Mouse (Mus musculus) neural tube, embryonic 14.5 days (tissue): ENCODE data around the gene Malrd1. TPM values are rescaled to one million over a fixed set of nuclear protein-coding genes. Genes with fewer than 3 reads are reported as not detected.

ENCODE experiments used
- ATAC-seq: fragments of 200-750 bp; cut with Nextera tagmentation; 2 replicates; pipeline ENCODE4 v1.8.0; 2017; ENCODE audit warnings: low read depth, mild to moderate bottlenecking, moderate TSS enrichment, moderate library complexity
- H3K27ac ChIP-seq: fragments of 300-500 bp; sonication (generic); 2 replicates; pipeline ENCODE4 v1.5.1; 2014; ENCODE audit warnings: low read depth, mild to moderate bottlenecking, control low read depth, low read length, moderate library complexity, mixed read lengths
- H3K27me3 ChIP-seq: fragments of 300-500 bp; sonication (generic); 2 replicates; pipeline ENCODE4 v1.6.1; 2014; ENCODE audit warnings: low read length; ENCODE audit not compliant: control insufficient read depth, insufficient read depth
- H3K36me3 ChIP-seq: fragments of 300-500 bp; sonication (generic); 2 replicates; pipeline ENCODE4 v1.6.1; 2014; ENCODE audit warnings: low read length, mixed read lengths; ENCODE audit not compliant: control insufficient read depth, insufficient read depth
- H3K4me1 ChIP-seq: fragments of 300-500 bp; sonication (generic); 2 replicates; pipeline ENCODE4 v1.6.1; 2014; ENCODE audit warnings: low read length; ENCODE audit not compliant: control insufficient read depth, insufficient read depth
- H3K4me2 ChIP-seq: fragments of 300-500 bp; sonication (generic); 2 replicates; pipeline ENCODE4 v1.6.1; 2014; ENCODE audit warnings: mild to moderate bottlenecking, low read depth, low read length, control low read depth
- H3K4me3 ChIP-seq: fragments of 300-500 bp; sonication (generic); 2 replicates; pipeline ENCODE4 v1.5.1; 2014; ENCODE audit warnings: low read depth, low read length, control low read depth, mixed read lengths
- H3K9ac ChIP-seq: fragments of 300-500 bp; sonication (generic); replicated peaks from 2 replicates; pipeline ENCODE4 v1.6.1; 2014; ENCODE audit warnings: low read depth, mild to moderate bottlenecking, control low read depth, low read length, mixed read lengths
- H3K9me3 ChIP-seq: fragments of 300-500 bp; sonication (generic); 2 replicates; pipeline ENCODE4 v1.6.1; 2016; ENCODE audit warnings: low read length; ENCODE audit not compliant: control insufficient read depth
- WGBS: fragments of 180-500 bp; shearing (Covaris S2); extraction: QIAGEN DNeasy Blood & Tissue Kit; methylation state at CpG from one replicate; pipeline ENCODE4 v1.1.7; 2014; 5-methylcytosine and 5-hydroxymethylcytosine counted together
- polyA plus RNA-seq: library from polyadenylated mRNA; unstranded; fragments of >200 nt; fragmentation: Nextera tagmentation; extraction: Ambion mirVana; gene quantifications from 2 replicates; pipeline ENCODE4 v1.2.1, GENCODE M21; 2014

Malrd1 gene
- polyA plus RNA-seq, result 0.12 and 0.15 TPM in 2 replicates

DNA sequence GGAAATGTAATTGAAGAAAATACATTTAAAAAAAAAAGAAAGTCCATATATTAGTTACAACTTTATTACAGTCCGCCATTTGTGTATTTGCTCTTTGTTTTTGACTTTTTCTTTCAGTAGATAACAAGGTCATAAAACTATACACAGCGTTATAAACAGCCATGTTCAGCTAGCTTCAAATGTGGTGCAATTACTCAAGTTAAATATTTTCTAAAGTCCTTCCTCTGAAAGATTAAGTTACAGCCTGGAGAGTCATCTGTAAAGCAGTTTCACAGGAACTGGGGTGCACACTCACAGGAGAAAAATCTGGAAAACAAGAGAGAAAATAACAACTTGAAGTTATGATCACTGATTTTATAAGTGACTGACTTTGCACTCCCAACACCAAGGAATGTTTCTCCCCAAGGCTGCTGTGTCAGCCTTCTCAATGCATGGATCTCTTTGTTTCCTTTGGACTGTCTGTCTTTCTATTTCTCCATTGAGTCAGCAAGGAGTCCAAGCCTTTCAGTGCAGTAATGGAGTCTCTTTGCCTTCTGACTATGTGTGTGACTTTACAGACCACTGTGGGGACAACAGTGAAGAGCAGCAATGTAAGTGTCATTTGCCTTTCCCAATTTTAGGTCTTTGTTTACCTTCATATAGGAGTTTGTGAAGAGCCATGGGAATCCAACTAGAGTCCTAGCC lies at the start of gene Malrd1:
TSS of gene Malrd1 (plus strand) at position 239 of the 684 bp plus-strand sequence.
- H3K36me3 ChIP-seq, result no peaks in the 10 kb centered on the region
- no peak for ATAC-seq
- H3K27me3 ChIP-seq, result no peaks in the 10 kb centered on the region
- WGBS, result 83% methylated on average over 2 of the region's 2 CpGs
- no peak within 1 kb of the TSS for H3K27ac ChIP-seq
- H3K4me3 ChIP-seq, result no peak within 1 kb of the TSS
- H3K4me2 ChIP-seq, result no peak within 1 kb of the TSS
- H3K9me3 ChIP-seq, result no peaks in the 10 kb centered on the region; the same call in 1 of the 2 replicates
- H3K9ac ChIP-seq, result no peak within 1 kb of the TSS
- no peaks in the 10 kb centered on the region for H3K4me1 ChIP-seq

DNA sequence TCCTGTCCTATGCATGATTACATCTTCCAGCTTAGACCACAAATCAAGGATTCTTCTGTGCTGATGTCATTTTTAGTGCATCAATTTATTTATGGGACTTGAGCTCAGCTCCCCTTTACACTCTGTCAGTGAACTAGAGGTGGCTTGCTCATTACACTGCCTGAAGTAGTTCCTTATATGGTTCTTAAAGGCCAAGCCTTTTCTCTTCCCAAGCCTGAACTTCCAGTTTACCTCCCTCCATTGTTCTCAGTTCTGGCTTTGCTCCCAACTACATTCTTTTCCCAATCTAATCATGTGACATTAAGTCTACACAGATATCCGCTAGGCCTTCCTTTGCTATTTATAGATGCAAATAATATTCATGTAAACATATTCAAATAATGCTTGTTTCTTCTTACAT lies 12.4 kb downstream of the Malrd1 start:
- Histone ChIP-seq H3K9ac (no peak overlapping the region), H3K4me3 (no peak overlapping the region), H3K27ac (no peak overlapping the region), H3K27me3 (no peaks in the 10 kb centered on the region), H3K36me3 (no peaks in the 10 kb centered on the region), H3K4me1 (no peaks in the 10 kb centered on the region), H3K9me3 (no peaks in the 10 kb centered on the region), H3K4me2 (no peak overlapping the region)
- WGBS, result 68% methylated on average over 1 of the region's 1 CpGs
- no peak for ATAC-seq

DNA sequence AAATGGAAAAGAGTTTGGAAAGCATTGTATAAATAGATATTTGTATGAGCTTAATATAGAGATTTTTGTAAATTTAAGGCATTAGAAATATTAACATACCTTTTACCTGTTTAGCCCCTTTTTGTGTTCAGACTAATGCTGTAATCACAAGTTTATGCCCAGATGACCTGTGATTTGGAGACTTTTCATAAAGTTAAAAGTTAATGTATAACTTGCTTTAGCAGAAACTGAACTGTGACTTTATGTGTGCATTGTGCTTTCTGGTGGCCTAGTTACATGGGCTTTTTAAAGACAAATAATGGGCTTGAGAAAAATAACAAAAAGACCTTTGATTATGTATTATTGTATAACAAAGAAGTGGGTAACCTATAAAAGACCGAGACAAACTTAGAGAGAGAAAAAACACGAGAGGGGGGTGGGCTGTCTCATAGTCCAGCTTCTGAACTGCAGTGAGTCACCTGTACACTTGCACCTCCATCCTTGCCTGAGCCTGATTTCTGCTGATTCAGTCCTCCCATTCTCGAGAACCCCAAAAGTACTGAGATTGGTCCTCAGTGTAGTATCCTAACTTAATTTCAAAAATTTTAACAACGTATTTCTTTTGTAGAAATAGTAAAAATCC lies 87.2 kb downstream of the Malrd1 start:
- H3K9ac ChIP-seq, result no peak overlapping the region
- WGBS, result 68% methylated on average over 4 of the region's 4 CpGs
- no peaks in the 10 kb centered on the region for H3K4me1 ChIP-seq
- ATAC-seq, result no peak
- no peaks in the 10 kb centered on the region for H3K9me3 ChIP-seq
- H3K4me2 ChIP-seq, result no peak overlapping the region
- H3K36me3 ChIP-seq, result no peaks in the 10 kb centered on the region
- no peak overlapping the region for H3K27ac ChIP-seq
- H3K4me3 ChIP-seq, result no peak overlapping the region
- no peaks in the 10 kb centered on the region for H3K27me3 ChIP-seq

DNA sequence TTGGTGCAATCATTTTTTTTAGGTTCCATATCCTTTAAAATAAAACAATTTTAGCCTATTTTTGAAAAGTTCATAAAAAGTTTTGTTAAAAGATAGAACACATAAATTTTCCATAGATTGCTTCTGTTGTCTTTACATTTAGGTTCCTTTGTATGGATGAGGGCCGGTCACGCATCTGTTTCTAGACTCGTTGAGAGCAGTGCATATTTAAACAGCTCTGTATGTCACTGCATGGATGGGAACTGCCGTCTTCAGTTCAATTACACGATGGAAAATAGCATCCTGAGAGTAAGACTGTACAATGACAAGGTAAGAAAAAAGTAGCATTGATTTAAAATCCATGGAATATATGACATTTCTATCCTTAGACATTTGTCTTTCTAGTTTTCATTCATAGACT lies 87.7 kb downstream of the Malrd1 start:
- no peaks in the 10 kb centered on the region for H3K4me1 ChIP-seq
- WGBS, result 78% methylated on average over 5 of the region's 5 CpGs
- H3K9ac ChIP-seq, result no peak overlapping the region
- no peaks in the 10 kb centered on the region for H3K27me3 ChIP-seq
- H3K9me3 ChIP-seq, result no peaks in the 10 kb centered on the region
- no peak overlapping the region for H3K4me3 ChIP-seq
- H3K27ac ChIP-seq, result no peak overlapping the region
- no peak for ATAC-seq
- H3K36me3 ChIP-seq, result no peaks in the 10 kb centered on the region
- no peak overlapping the region for H3K4me2 ChIP-seq

DNA sequence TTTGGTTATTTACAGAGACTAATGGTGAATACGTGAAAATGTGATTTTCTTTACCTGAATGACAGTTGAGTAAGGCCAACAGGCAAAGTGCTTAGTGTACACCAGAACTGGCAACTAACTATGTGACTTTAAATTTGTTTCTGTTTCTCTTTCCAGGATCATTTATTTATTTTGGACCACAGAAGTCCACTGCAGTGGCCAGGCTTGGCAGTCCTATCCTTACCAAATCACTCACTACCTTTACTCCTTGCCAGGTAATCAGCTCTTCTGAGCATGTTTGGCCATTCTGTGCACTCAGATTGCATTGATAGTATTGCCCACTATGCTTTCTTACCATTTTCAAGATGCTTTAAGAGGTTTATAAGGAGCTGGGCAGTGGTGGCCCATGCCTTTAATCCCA lies 109.5 kb downstream of the Malrd1 start:
- no peak for ATAC-seq
- Histone ChIP-seq H3K4me2 (no peak overlapping the region), H3K4me3 (no peak overlapping the region), H3K9me3 (no peaks in the 10 kb centered on the region), H3K27ac (no peak overlapping the region), H3K36me3 (no peaks in the 10 kb centered on the region), H3K9ac (no peak overlapping the region), H3K4me1 (no peaks in the 10 kb centered on the region), H3K27me3 (no peaks in the 10 kb centered on the region)
- 71% methylated on average over 1 of the region's 1 CpGs for WGBS

DNA sequence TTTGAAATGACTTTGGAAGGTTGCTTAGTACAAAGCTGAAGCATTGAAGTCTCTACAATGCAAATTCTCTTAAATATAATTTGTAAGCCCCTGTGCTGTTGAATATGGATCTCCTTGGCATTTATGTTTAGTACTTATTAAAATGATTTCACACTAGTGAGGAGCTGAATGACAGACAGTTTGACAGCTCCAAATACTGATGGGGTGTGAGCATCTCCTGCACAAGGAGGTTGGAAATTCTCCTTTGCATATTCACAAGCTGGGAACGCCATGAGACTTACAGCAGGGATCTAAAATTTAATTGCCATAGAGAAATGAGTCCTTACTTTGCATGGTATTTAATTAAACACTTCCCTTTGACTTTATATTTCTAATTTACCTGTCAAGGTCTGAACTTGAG lies 117.6 kb downstream of the Malrd1 start:
- H3K27ac ChIP-seq, result no peak overlapping the region
- no peak overlapping the region for H3K9ac ChIP-seq
- WGBS, result 61% methylated on average over 1 of the region's 1 CpGs
- no peak for ATAC-seq
- no peak overlapping the region for H3K4me2 ChIP-seq
- no peaks in the 10 kb centered on the region for H3K9me3 ChIP-seq
- H3K4me3 ChIP-seq, result no peak overlapping the region
- no peaks in the 10 kb centered on the region for H3K27me3 ChIP-seq
- H3K36me3 ChIP-seq, result no peaks in the 10 kb centered on the region
- no peaks in the 10 kb centered on the region for H3K4me1 ChIP-seq

DNA sequence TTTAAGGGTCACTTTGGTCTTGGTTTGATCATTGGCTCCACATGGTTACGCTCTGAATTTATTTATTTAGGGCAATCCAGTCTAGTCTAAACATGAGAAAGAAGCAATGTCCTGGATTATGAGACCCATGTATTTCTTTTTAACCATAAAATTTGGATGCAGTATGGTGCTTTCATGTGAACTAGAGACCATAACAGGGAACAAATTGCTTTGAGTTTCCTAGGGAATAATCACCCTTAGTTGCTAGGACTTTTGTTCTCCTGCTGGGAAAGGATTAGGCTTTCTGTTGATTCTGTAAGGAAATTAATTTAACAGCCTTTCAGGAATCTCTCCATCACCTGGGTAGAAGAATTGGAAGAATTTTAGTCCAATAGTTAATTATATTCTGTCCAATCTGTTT lies 130.1 kb downstream of the Malrd1 start:
- Histone ChIP-seq H3K4me2 (no peak overlapping the region), H3K4me1 (no peaks in the 10 kb centered on the region), H3K9me3 (no peaks in the 10 kb centered on the region), H3K27me3 (no peaks in the 10 kb centered on the region), H3K9ac (no peak overlapping the region), H3K27ac (no peak overlapping the region), H3K36me3 (no peaks in the 10 kb centered on the region), H3K4me3 (no peak overlapping the region)
- WGBS, result 79% methylated on average over 1 of the region's 1 CpGs
- no peak for ATAC-seq

DNA sequence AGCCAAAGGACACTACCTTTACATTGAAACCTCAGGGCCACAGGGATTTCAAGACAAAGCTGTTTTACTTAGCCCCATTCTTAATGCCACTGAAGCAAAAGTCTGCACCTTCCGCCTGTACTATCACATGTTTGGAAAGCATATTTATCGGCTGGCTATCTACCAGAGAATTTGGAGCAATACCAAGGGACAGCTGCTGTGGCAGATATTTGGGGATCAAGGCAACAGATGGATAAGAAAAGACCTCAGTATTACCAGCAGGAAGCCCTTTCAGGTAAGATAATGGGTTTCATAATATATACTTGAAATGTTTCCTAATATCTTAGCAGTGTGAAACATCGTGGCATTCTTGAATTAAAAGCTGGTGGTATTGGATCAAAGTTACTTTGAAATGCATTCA lies 176.7 kb downstream of the Malrd1 start:
- Histone ChIP-seq H3K27ac (no peak overlapping the region), H3K27me3 (no peaks in the 10 kb centered on the region), H3K9ac (no peak overlapping the region), H3K9me3 (no peaks in the 10 kb centered on the region), H3K4me1 (no peaks in the 10 kb centered on the region), H3K4me3 (no peak overlapping the region), H3K36me3 (no peaks in the 10 kb centered on the region), H3K4me2 (no peak overlapping the region)
- ATAC-seq, result no peak
- WGBS, result 92% methylated on average over 3 of the region's 3 CpGs

DNA sequence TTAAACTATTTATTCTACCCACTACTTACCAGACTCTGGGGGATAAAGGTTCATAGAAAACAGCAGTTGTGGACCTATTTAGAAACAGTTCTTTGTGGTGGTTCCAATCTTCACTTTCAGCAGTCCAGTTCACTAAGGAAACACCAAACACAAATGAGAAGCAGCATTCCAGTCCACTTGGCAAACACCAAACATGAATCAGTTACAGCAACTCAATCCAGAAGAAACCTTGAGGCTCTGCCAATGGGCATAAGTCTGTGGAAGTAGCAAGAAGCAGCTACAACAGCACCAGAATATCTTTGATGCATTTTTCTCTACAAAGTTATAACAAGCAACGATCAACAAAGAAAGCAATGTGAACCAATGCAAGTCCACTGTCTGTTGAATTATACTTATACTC lies 214.7 kb downstream of the Malrd1 start:
- H3K4me1 ChIP-seq, result no peaks in the 10 kb centered on the region
- H3K4me3 ChIP-seq, result no peak overlapping the region
- no peak overlapping the region for H3K27ac ChIP-seq
- H3K27me3 ChIP-seq, result no peaks in the 10 kb centered on the region
- no peak overlapping the region for H3K4me2 ChIP-seq
- ATAC-seq, result no peak
- no peaks in the 10 kb centered on the region for H3K9me3 ChIP-seq
- H3K36me3 ChIP-seq, result no peaks in the 10 kb centered on the region
- WGBS, result 92% methylated on average over 1 of the region's 1 CpGs
- H3K9ac ChIP-seq, result no peak overlapping the region
